Mouse (Mus musculus) CH12F3 (cell line): ENCODE measurements at regions not wholly inside any gene's neighbourhood (a gene's known extent, or its start where the extent isn't known, plus 50 kb on each side); places are given as distances from the start of the nearest gene placed in this dataset.

ENCODE experiments used
- in situ Hi-C: fragments of 300-500 bp; cut with MboI; formaldehyde crosslinking; loops from 2 replicates; pipeline ENCODE4 v1.14.3; 2020; ENCODE audit warnings: low sequenced_read_pairs

DNA sequence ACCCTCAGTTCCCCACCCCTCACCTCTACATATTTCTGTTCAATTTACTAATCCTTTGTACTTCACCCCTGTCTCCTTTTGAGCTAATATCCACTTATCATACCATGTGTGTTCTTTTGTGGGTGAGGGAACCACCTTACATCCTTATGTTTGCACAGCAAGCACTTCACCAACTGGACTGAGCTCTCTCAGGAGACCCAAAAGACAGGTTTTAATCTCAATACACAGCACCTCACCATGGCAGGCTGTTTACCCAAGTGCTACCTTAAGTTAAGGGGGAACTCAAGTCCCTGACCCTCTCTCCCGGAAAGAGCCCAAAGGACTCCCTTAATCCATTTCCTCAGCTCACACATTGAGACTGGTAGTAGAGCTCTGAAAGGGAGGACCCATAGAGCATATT, 62.3 kb upstream of the Agr3 start:
- in situ Hi-C loops: no loop called here

DNA sequence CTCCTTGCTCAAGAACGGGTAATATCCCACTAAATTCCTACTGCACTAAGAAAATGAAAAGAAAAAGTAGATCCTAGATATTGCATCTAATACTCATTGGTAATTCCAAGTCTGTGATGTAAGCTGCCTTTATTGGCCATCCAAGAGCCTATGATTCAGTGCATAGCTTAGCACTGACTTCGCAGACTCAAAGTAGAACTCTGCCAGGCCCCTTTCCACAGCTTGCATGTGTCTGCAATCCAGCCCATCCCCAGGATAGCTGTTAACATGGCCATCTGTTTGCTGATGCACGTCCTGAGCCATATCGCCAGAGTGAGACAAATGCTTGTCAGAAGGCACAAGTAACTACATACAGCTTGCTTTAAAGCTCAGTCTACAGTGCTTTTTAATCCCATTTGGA, 72.3 kb upstream of the Agr3 start:
- in situ Hi-C loops: no loop called here

DNA sequence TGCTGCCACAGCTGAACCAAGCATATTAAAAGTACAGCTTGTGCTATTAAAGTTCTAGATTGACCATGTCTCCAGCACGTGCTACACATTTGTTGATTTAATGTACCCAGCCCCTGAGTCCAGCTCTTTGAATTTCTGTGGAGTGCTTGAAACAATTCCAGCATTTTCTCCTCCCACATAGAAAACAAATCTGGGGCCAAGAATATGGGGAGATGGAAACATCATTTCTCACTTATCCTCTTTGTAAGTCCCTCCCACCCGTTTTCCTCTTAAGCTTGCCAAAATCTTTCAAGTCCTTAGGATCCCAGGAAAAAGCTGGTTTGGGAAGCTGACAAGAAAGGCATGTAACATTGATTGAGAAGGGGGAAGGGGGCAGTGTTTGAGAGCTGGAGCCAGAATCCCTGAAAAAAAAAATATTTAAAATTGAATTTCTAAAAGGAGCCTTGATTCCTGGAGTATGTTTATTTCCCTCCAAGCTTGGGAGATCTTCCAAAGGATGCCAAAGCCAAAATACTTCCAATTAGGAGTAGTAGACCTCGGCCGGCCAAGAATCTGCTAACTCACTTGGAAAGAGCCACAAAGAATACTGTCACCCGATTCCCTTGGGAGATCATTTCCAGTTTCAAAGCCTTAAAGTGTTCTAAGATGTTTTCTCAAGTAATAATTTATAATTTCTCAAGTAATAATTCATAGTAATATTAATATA, 78.4 kb upstream of the Agr3 start:
- in situ Hi-C loops: no loop called here

DNA sequence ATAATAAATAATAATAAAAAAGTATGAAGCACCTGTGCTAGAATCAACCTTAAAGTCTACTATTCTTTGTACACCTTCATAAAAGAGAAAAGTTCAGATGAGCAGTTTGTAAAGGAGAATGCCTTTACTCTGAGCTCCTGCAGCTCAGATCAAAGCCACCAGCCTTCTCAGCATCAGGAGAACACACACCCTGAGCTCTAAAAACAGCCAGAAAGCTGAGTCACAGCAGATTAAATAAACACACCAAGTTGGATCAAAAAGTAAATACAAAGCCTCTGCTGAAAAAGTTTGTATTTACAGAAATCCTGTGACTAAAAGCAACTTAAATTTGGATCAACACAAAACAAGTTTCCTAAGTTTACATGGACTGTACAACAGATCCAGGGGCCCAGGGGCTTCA, 88.5 kb upstream of the Agr3 start:
- in situ Hi-C loops: loop anchor here (10.0 kb wide), 1 partner anchor 312 kb away; no protein-coding TSS in a partner anchor

DNA sequence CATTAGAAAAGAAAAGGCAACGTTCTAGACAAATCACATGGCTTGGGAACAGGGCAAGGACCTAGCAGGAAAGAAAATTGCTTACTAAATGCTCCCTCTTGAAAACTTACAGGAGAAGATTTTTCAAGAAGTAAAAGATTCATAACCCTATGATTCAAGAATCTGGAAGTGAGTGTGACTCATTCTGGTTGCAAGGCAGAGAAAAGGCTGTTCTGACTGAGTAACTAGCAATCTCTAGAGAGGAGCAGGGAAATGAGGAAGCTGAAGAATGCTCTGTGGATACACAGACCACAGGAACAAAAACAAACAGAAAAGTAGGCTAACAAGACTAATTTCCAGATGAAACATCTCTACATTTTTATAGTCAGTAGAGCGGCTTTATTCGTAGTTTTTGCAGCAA, 92.1 kb upstream of the Agr3 start:
- in situ Hi-C loops: loop anchor here (10.0 kb wide), 1 partner anchor 308 kb away; no protein-coding TSS in a partner anchor

DNA sequence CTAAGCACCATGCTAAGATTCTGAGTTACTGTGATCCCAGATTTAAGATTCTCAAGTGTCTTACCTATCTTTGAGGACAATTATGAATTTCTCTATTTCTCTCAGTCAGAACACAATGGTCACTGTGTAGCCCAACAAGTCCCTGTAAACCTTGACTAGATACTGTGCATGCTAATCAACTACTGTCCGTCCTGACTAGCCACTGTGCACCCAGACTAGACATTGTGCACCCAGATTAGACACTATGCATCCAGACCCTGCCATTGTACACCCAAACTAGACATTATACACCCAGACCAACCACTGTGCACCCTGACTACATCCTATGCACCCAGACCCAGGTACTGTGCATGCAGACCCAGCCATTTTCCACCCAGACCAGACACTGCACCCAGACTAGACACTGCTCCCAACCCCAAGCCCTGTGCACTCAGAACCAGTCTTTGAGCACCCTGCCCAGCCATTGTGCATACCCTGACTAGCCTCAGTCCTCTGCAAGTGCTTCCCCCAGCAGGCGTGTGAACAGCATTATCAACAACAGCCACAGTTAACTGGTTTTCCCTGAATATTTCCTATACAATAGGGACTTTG, 93.4 kb upstream of the Agr3 start:
- in situ Hi-C loops: loop anchor here (10.0 kb wide), 1 partner anchor 307 kb away; no protein-coding TSS in a partner anchor

DNA sequence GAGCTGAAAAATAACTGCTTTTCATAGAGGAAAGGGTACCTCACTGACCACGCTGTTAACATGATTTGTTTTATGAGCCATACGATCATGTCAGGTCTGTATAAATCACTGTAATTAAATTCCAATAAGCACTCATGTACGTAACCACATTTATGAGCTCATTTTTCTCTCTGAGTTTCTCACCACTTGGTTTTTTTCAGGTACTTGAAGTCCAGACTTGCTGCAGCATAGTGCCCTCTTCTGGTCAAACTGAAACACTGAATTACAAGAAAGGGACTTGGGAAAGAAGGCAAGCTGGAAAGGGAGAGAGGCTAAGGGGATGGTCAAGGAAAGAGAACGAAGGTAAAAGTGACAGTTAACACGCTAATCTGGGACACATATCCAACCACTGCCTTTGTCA, 94.2 kb upstream of the Agr3 start:
- in situ Hi-C loops: loop anchor here (10.0 kb wide), 1 partner anchor 306 kb away; no protein-coding TSS in a partner anchor

DNA sequence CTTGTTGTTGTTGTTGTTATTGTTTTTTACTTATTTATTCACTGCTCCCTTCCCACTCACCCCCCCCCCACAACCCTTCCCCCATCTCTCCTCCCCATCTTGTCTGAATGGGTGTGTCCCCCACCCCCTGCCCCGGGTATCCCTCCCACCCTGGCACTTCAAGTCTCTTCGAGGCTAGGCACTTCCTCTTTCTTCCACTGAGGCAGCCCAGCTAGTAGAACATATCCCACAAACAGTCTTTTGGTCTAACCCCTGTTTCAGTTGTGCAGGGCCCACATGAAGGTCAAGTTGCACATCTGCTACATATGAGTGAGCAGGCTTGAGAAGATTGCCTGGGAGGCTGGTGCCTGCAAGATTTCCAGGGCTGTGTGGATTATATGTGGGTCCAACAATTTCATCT, 97.6 kb upstream of the Agr3 start:
- in situ Hi-C loops: no loop called here

DNA sequence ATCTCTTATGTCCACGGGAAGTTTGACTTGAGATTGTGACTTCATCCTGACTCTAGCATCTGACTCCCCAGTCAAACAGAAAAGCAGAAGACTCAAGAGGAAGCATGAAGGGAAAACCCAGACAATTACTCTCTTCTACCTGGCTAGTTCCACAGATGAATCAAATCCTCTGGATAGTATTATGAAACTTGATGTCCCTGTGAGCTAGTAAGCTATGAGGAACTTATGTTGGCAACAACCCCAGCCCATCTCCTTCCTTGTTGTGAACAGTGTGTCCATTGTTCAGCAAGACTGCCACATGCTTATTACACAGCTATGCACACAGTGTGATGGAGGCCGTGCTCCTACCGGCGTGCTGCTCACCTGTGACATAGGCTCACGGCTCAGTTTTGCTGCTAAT, 98.4 kb upstream of the Agr3 start:
- in situ Hi-C loops: no loop called here

DNA sequence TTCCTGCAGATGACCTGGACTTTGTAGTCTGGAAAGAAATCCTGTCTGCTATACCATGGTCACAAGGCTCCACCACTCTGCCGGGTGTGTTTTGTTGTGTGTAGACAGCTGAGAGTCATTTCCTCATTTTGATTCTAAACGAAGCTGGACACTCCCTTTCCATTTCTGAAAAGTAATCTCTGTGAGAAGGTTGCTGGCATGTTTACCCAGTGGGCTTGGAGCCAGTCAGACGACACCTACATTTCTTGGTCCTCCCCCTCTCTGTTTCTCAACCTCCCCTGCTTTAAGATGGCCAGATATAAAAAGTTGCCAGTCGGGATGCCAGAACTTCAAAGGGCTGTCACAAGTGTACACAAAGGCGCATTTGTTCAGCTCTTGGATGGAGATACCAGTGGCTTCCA, 100.8 kb upstream of the Agr3 start:
- in situ Hi-C loops: no loop called here

DNA sequence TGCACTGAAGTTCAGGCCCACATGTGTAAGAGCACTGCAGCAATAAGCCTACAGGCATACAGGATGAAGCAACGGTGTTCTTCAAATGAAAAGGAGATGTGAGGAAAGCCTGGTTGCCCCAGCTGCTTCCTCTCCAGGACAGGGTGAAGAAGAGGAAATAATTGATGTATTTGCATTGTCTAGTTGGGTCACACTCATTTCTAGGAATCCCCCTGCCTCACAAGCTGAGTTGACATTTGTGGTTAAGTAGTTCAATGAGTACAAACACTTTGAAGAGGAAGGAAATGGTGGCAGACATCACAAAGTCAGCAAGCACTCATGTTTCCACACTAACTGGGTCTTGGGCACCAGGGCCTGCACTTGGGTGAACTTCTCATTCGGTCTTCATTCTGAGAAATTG, 126.2 kb upstream of the Agr3 start:
- in situ Hi-C loops: no loop called here

DNA sequence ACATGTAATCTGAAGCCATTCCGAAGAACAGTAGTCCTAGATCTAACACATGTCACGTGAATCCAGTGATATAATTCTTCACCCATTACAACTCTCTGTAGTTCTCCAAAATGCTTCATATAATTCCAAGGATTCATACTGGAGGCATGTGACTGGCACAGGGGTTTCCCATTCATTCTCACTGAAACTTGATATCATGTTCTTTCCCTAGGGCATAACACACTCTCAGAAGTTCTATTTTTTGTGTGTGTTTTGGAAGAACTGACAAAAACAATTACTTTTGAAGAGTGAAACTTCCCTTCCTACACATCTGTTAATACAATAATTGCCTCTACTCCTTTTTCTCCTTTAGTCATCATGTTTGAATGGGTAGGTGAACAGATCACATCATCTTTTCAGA, 150.0 kb upstream of the Agr3 start:
- in situ Hi-C loops: no loop called here

DNA sequence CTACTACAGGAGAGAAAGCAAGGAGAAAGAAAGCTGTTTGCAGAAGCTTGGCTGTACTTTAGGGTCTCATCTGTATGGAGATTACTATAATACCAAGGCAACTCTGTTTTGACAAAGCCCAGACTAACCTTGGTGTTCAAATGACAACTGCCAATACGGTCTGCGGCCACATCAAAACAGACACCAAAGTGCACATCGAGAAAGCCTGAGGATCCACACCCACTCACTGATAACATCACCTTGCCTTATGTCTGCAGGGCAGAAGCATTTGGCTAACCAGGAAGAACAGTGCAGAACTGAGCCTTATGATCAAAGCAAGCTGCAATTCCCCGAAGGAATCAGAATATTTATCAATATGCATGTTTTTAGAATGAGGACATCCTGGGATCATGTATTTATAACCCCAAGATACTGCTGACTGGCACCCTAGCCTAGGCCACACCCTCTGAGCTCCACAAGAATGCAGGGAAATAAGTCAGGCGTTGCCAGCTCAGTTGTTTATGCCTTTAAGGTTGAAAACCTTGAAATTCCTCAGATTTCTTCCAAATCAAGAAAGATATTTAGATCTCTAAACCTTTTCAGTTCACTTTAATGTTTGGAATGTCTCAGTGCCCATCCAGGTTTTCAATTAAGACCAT, 154.9 kb upstream of the Agr3 start:
- in situ Hi-C loops: no loop called here

DNA sequence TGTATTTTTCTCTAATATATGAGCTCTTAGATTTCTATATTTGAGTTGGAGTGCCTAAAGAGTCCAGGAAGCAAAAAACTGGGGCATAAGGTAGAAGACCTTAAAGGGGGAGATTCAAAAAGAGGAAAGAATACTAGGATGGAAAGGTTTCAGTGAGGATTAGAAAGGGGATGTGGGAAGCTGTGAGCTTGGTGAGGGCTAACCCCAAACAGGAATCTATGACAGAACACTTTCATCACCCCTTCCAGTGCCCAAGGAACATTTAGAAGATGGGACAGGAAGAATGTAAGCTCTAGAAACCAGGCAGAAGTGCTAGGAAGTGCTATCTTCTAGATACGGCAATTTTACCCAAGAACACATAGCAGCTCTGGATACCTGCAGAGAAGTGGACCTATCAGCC, 166.5 kb upstream of the Agr3 start:
- in situ Hi-C loops: no loop called here

DNA sequence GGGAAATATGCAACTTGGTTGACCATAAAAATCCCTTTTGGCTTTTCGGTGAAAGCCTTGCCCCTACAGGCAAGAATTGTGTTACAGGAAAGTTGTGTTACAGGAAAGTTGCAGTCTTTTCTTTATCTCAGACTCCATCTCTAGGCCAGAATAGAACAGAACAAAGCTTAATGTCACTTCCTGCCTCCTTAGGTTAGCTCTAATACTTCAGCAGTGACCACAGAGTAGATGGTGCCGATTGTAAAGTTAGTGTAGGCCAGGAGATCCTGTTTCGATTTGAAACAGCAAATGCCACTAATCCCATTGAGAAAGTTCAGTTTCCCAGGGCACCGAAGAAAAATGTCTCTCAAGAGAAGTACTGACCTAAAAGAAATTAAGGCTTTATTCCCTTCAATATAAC, 170.3 kb upstream of the Agr3 start:
- in situ Hi-C loops: no loop called here

DNA sequence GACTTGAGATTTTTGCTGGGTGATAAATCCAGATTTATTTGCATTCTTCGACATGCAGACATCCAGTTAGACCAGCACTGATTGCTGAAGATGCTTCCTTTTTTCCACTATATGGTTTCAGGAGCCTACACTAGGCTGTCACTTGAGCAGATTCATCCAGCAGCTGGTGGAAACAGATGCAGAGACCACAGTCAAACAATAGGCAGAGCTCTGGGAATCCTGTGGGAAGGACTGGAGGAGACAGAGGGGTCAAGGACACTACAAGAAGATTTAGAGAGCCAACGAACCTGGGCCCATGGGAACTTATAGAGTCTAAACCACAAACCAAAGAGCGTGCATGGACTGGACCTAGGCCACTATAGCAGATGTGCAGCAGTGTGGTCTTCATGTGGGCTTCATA, 177.4 kb upstream of the Agr3 start:
- in situ Hi-C loops: no loop called here

DNA sequence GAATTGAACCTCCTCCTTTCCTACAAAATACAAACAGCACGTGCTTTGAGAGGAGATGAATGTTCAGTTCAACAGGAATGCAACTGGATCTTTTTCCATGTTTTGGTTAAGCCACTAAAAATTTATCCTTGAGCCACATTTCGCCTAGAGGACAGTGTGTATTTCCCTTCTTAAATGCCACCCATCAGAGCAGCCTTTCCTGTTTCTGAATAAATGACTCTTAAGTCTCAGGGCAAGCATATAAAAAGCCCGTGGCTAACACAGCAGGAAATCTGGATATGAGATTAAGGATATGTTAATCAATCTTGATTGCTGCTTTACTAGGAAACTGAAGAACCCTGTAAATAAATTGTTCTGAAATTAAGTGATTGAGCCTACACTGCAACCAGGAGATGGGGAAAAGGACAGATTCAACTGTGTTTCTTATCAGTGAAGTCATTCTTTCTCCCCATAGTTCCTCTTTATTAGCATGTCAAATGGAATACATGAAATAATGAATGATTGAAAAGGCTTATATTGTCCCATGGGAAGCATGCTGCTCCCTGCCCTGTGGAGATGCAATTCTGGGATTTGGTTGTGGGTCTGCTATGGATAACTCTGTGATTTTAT, 178.6 kb upstream of the Agr3 start:
- in situ Hi-C loops: no loop called here

DNA sequence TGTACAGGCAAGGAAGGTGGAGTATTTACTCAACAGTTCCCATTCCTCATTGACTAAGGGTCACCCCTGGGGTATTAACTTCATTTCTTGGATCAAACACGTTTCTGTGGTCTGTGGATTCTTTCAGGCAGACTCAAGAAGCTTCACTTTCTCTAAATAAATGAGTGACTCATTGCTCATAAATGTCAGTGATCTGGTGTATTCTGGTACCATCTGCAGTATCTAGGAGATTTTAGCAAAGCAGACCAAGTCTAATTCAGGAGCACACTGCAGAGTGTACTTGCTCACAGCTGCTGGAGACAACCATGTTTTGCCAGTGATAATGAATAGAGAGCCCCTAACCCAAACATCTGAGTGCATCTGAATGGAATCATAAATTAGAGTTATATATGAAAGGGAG, 182.7 kb upstream of the Agr3 start:
- in situ Hi-C loops: no loop called here

DNA sequence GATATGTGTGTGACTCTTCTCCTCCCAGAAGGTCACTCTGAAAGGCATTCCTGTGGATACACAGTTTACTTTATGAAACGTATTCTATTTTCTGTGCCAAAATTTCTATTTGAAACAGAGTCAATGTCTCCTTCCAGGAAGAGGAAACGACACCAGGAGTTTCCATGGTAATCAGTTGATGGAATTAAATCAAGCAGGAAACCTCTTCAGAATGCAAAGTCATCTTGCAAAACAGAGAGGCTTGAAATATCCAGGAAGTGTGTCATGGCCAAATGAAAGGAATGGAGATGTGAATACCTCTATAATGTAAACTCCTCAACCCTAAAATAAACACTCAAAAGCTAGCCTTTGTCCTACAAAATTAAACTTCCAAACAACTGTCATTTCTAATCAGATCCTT, 189.0 kb upstream of the Agr3 start:
- in situ Hi-C loops: no loop called here

DNA sequence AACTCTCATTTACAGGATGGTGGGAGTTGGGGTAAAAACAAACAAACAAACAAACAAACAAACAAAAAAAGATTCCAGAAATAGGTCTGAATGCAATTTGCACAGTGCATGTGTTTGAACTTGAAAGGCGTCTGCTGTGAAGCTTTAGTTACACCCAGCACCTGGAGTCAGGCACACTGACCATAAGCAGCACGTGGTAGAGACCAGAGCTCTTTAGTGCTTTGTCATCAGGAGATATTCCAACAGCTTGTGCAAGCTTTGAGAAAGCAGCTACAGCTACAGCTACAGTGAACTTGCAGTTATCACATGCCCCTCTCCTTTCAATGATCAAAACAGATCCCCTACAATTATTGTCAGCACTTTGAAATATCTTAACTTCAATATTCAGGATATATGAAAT, 190.4 kb upstream of the Agr3 start:
- in situ Hi-C loops: no loop called here

DNA sequence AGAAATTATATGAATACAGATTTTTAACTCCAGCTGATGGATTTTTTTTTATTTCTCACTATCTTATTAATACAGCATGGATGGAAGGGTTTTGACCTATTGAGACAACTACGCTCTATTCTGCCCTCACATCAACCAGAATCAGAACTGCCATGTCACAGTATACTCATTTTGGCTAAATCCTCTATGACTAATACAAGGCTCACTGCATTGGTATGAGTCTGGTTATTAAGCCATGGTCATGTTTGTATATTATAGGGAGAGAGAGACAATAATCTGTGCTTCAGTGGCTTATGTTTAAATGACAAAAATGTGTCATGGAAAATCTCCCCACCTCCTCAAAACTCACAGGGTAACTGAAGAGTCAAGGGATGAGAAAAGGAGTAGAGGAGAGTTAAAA, 191.0 kb upstream of the Agr3 start:
- in situ Hi-C loops: no loop called here

DNA sequence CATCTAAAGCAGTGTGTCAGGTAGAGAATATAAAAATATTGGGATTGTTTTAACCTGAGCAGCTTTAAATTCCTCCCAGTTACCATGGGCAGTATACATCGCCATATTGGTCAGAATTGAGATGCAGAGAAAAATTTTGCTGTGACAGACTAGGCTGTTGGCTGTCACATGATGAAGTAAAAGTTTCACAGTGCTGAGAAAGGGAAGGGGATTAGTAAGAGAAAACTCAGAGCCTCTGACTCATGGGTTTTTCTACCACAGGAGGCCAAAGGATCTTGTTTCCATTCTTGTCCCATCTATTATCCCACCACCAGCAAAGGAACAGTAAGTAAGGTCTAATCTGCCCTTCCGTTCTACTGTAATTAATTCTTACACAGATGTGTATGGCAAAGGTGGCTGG, 191.8 kb upstream of the Agr3 start:
- in situ Hi-C loops: no loop called here
